Mouse (Mus musculus): Measurements from ENCODE around the gene Cc2d1a. TPM values are rescaled to one million over a fixed set of nuclear protein-coding genes. Genes with fewer than 3 reads are reported as not detected.

The Cc2d1a gene
- total RNA-seq (2018; cell fraction: chromatin; rRNA removed), result 10 to 100 TPM in 23 of 26 experiments, 1 to 10 TPM in 3; 7.9 to 63.0 (median 37.4) TPM
- 10 to 100 TPM; 14.7 to 29.5 (median 23.4) TPM for total RNA-seq (2018; cell fraction: cytosol; rRNA removed)
- total RNA-seq (2018; cell fraction: nucleus; rRNA removed), result 10 to 100 TPM in 25 of 26 experiments, 1 to 10 TPM in 1; 8.4 to 33.9 (median 20.7) TPM
- 21.7 to 24.3 TPM (median 22.4 TPM) in 3 replicates for polyA plus RNA-seq (2018)

GRCm38 (mm10) chr8:84147769-84148530 lies at the start of gene Cc2d1a, which contains the start of gene 4930432K21Rik:
Cc2d1a (minus strand) TSS chr8:84147936.
4930432K21Rik (plus strand) TSS chr8:84148025.
- WGBS (ENCODE audit: missing documents), result 16% methylated on average over 47 of the region's 49 CpGs

GRCm38 (mm10) chr8:84197141-84197921 lies 49.6 kb upstream of the Cc2d1a start:
- 12% methylated on average over 41 of the region's 43 CpGs for WGBS (ENCODE audit: missing documents)
- no peaks in the 10 kb centered on the region for H3K36me3 ChIP-seq (ENCODE audit: inconsistent target)

More at GRCm38 (mm10) chr8:84147769-84148530, at the start of gene Cc2d1a, which contains the start of gene 4930432K21Rik:
- peaks cover 14% of the 10 kb centered on the region; the same call in 1 of the 2 replicates for H3K79me2 ChIP-seq (ENCODE audit: inconsistent target)
- H3K36me3 ChIP-seq (ENCODE audit: inconsistent target), result peaks cover 17% of the 10 kb centered on the region
- peak within 1 kb of the TSS; percentile 31 for H3K27ac ChIP-seq
- H3K4me3 ChIP-seq (ENCODE audit: inconsistent target), result peak within 1 kb of the TSS; percentile 92

GRCm38 (mm10) chr8:84194224-84194743 lies 46.5 kb upstream of the Cc2d1a start:
- Histone ChIP-seq H3K27ac (no peak overlapping the region), H3K4me3 (ENCODE audit: inconsistent target) (no peak overlapping the region), H3K79me2 (ENCODE audit: inconsistent target) (no peaks in the 10 kb centered on the region), H3K36me3 (ENCODE audit: inconsistent target) (no peaks in the 10 kb centered on the region)
- WGBS (ENCODE audit: missing documents), result 88% methylated on average over 2 of the region's 3 CpGs

More at GRCm38 (mm10) chr8:84197141-84197921, 49.6 kb upstream of the Cc2d1a start:
- Histone ChIP-seq H3K4me3 (ENCODE audit: inconsistent target) (peak overlapping the region; percentile 45), H3K79me2 (ENCODE audit: inconsistent target) (peaks cover 16% of the 10 kb centered on the region), H3K27ac (peak overlapping the region; percentile 86)

- H3K79me2 ChIP-seq (ENCODE audit: inconsistent target), result no peaks in the 10 kb centered on the region
- no peak overlapping the region for H3K4me3 ChIP-seq (ENCODE audit: inconsistent target)
- no peak overlapping the region for H3K27ac ChIP-seq
- H3K36me3 ChIP-seq (ENCODE audit: inconsistent target), result no peaks in the 10 kb centered on the region
- WGBS (ENCODE audit: missing documents), result 87% methylated on average over 5 of the region's 5 CpGs
Measured at GRCm38 (mm10) chr8:84193566-84193965, 45.8 kb upstream of the Cc2d1a start.

- H3K79me2 ChIP-seq (ENCODE audit: inconsistent target), result no peaks in the 10 kb centered on the region
- peak overlapping the region; percentile 99 for H3K27ac ChIP-seq
- 90% methylated on average over 4 of the region's 4 CpGs for WGBS (ENCODE audit: missing documents)
- H3K4me3 ChIP-seq (ENCODE audit: inconsistent target), result no peak overlapping the region
- no peaks in the 10 kb centered on the region for H3K36me3 ChIP-seq (ENCODE audit: inconsistent target)
Measured at GRCm38 (mm10) chr8:84193161-84193560, 45.4 kb upstream of the Cc2d1a start.

- Histone ChIP-seq H3K27ac (peak overlapping the region; percentile 99), H3K4me3 (ENCODE audit: inconsistent target) (peak overlapping the region; percentile 42), H3K36me3 (ENCODE audit: inconsistent target) (no peaks in the 10 kb centered on the region), H3K79me2 (ENCODE audit: inconsistent target) (no peaks in the 10 kb centered on the region)
- 3% methylated on average over 17 of the region's 33 CpGs for WGBS (ENCODE audit: missing documents)
Measured at GRCm38 (mm10) chr8:84192555-84192954, 44.8 kb upstream of the Cc2d1a start.

GRCm38 (mm10) chr8:84192023-84192422 lies 44.3 kb upstream of the Cc2d1a start:
- H3K4me3 ChIP-seq (ENCODE audit: inconsistent target), result peak overlapping the region; percentile 42
- no peaks in the 10 kb centered on the region for H3K79me2 ChIP-seq (ENCODE audit: inconsistent target)
- 5% methylated on average over 13 of the region's 13 CpGs for WGBS (ENCODE audit: missing documents)
- no peaks in the 10 kb centered on the region for H3K36me3 ChIP-seq (ENCODE audit: inconsistent target)
- peak overlapping the region; percentile 99 for H3K27ac ChIP-seq

GRCm38 (mm10) chr8:84190191-84190867 lies 42.6 kb upstream of the Cc2d1a start:
- no peak overlapping the region for H3K27ac ChIP-seq
- no peak overlapping the region for H3K4me3 ChIP-seq (ENCODE audit: inconsistent target)
- no peaks in the 10 kb centered on the region for H3K36me3 ChIP-seq (ENCODE audit: inconsistent target)
- whole genome bisulfite sequencing (ENCODE audit: missing documents), result 92% methylated on average over 7 of the region's 7 CpGs
- H3K79me2 ChIP-seq (ENCODE audit: inconsistent target), result no peaks in the 10 kb centered on the region

- H3K27ac ChIP-seq, result no peak overlapping the region
- no peaks in the 10 kb centered on the region for H3K79me2 ChIP-seq (ENCODE audit: inconsistent target)
- WGBS (ENCODE audit: missing documents), result 85% methylated on average over 3 of the region's 4 CpGs
- H3K4me3 ChIP-seq (ENCODE audit: inconsistent target), result no peak overlapping the region
- no peaks in the 10 kb centered on the region for H3K36me3 ChIP-seq (ENCODE audit: inconsistent target)
Measured at GRCm38 (mm10) chr8:84189603-84190002, 41.9 kb upstream of the Cc2d1a start.

- H3K27ac ChIP-seq, result no peak overlapping the region
- 97% methylated on average over 10 of the region's 10 CpGs for WGBS (ENCODE audit: missing documents)
- H3K36me3 ChIP-seq (ENCODE audit: inconsistent target), result no peaks in the 10 kb centered on the region
- H3K79me2 ChIP-seq (ENCODE audit: inconsistent target), result no peaks in the 10 kb centered on the region
- no peak overlapping the region for H3K4me3 ChIP-seq (ENCODE audit: inconsistent target)
Measured at GRCm38 (mm10) chr8:84188671-84189070, 40.9 kb upstream of the Cc2d1a start.

- Histone ChIP-seq H3K36me3 (ENCODE audit: inconsistent target) (no peaks in the 10 kb centered on the region), H3K4me3 (ENCODE audit: inconsistent target) (peak overlapping the region; percentile 33), H3K27ac (peak overlapping the region; percentile 35), H3K79me2 (ENCODE audit: inconsistent target) (no peaks in the 10 kb centered on the region)
- 4% methylated on average over 21 of the region's 21 CpGs for WGBS (ENCODE audit: missing documents)
Measured at GRCm38 (mm10) chr8:84187065-84187755, 39.5 kb upstream of the Cc2d1a start.

- peak overlapping the region; percentile 33 for H3K4me3 ChIP-seq (ENCODE audit: inconsistent target)
- H3K36me3 ChIP-seq (ENCODE audit: inconsistent target), result no peaks in the 10 kb centered on the region
- WGBS (ENCODE audit: missing documents), result 2% methylated on average over 12 of the region's 12 CpGs
- H3K79me2 ChIP-seq (ENCODE audit: inconsistent target), result no peaks in the 10 kb centered on the region
- H3K27ac ChIP-seq, result peak overlapping the region; percentile 35
Measured at GRCm38 (mm10) chr8:84186547-84186946, 38.8 kb upstream of the Cc2d1a start.

GRCm38 (mm10) chr8:84185117-84185516 lies 37.4 kb upstream of the Cc2d1a start, which contains the start of gene Nanos3:
Nanos3 (minus strand) TSS chr8:84185217.
- Histone ChIP-seq H3K4me3 (ENCODE audit: inconsistent target) (no peak within 1 kb of the TSS), H3K79me2 (ENCODE audit: inconsistent target) (no peaks in the 10 kb centered on the region), H3K36me3 (ENCODE audit: inconsistent target) (no peaks in the 10 kb centered on the region), H3K27ac (no peak within 1 kb of the TSS)
- 94% methylated on average over 7 of the region's 7 CpGs for WGBS (ENCODE audit: missing documents)

All from macrophage (primary cell).